In the genomic region with DNA sequence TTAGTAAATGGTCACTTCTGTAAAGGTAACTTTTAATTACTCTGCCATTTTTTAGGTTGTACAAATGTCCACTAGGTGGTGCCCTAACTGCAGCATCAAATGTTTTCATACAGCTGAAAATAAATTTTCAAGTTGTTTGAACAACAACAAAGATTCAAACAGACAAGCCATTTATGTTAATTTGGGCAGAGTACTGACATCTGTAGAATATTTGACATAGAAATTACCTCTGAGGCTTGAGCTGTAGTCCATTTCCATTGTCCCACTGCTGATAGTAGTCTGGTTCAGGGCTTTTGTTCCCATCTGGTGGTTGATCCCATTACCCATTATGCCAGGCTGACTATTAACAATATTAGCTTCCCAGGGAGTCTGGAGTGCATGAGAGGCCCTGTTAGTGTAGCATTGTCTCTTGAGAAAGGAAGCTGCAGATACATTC, we compare ENCODE assay signal across 8 mouse cellular contexts.
DNase-seq lines count a peak whose midpoint lies in the region; ATAC-seq and TF ChIP-seq lines count a peak whose summit lies in the region.
"Had no signal": no experiment of that assay in that cellular context is flagged by ENCODE, and none has a peak within 500 bp of the region (broad histone marks: within the 10 kb centered on the region; RNA-seq: fewer than 3 reads in every experiment).

No protein-coding gene starts in this region.

- no peaks in the 10 kb centered on the region for H3K36me3 ChIP-seq in limb, embryonic 14.5 days (ENCODE audit: control insufficient read depth, insufficient read depth, low read length)
- no peaks in the 10 kb centered on the region for H3K36me3 ChIP-seq in limb, embryonic 10.5 days
- H3K36me3 ChIP-seq in midbrain, embryonic 14.5 days (ENCODE audit: control insufficient read depth, insufficient read depth, low read length) = no peaks in the 10 kb centered on the region
- H3K36me3 ChIP-seq: liver, embryonic 13.5 days had no signal

- H3K27ac ChIP-seq in limb, embryonic 14.5 days (replicated peaks; ENCODE audit: low read depth, low read length) = no peak overlapping the region
- no peak overlapping the region for H3K27ac ChIP-seq in limb, embryonic 10.5 days
- no peak overlapping the region for H3K27ac ChIP-seq in midbrain, embryonic 14.5 days (replicated peaks; ENCODE audit: low read depth, low read length)
- H3K27ac ChIP-seq: liver, embryonic 13.5 days had no signal

- H3K9ac ChIP-seq in limb, embryonic 14.5 days (ENCODE audit: low read depth, low read length, severe bottlenecking) = no peak overlapping the region
- H3K9ac ChIP-seq in midbrain, embryonic 14.5 days (replicated peaks; ENCODE audit: low read length) = no peak overlapping the region
- H3K9ac ChIP-seq: liver, embryonic 13.5 days had no signal

- peaks cover 4% of the 10 kb centered on the region; the same call in 1 of the 2 replicates for H3K4me1 ChIP-seq in limb, embryonic 14.5 days (ENCODE audit: control insufficient read depth, insufficient read depth, low read length)
- no peaks in the 10 kb centered on the region for H3K4me1 ChIP-seq in limb, embryonic 10.5 days
- 0 out of 2 replicates have a peak, but pooled peaks cover 4% of the 10 kb centered on the region for H3K4me1 ChIP-seq in midbrain, embryonic 14.5 days (ENCODE audit: control insufficient read depth, insufficient read depth, low read length)

- H3K27me3 ChIP-seq in limb, embryonic 14.5 days (ENCODE audit: control insufficient read depth, insufficient read depth, low read length) = no peaks in the 10 kb centered on the region
- no peaks in the 10 kb centered on the region for H3K27me3 ChIP-seq in limb, embryonic 10.5 days (ENCODE audit: low read depth, poor library complexity, severe bottlenecking)
- no peaks in the 10 kb centered on the region for H3K27me3 ChIP-seq in midbrain, embryonic 14.5 days (ENCODE audit: control insufficient read depth, insufficient read depth, low read length)
- H3K27me3 ChIP-seq: liver, embryonic 13.5 days had no signal

- no peak overlapping the region for H3K4me3 ChIP-seq in limb, embryonic 14.5 days (replicated peaks; ENCODE audit: low read length)
- no peak overlapping the region for H3K4me3 ChIP-seq in limb, embryonic 10.5 days
- no peak overlapping the region for H3K4me3 ChIP-seq in midbrain, embryonic 14.5 days (replicated peaks; ENCODE audit: low read depth, low read length)
- H3K4me3 ChIP-seq: liver, embryonic 13.5 days had no signal

- peak; percentile 52 for DNase-seq in limb, embryonic 14.5 days (ENCODE audit: low spot score)
- DNase-seq in limb, embryonic 10.5 days (ENCODE audit: low spot score) = no peak
- peak; percentile 35 for DNase-seq in MN1 (ENCODE audit: low spot score)
- DNase-seq in embryo, embryonic 11.5 days (ENCODE audit: low read depth, low spot score) = peak; percentile 20
- peak; percentile 78 for DNase-seq in midbrain, embryonic 14.5 days
- DNase-seq in ovary, adult 18-20 months (ENCODE audit: low spot score) = no peak
- DNase-seq in testis, postnatal 10 days (ENCODE audit: low spot score) = no peak
- DNase-seq: liver, embryonic 13.5 days had no signal

- ATAC-seq in limb, embryonic 14.5 days (ENCODE audit: low FRiP score, low read depth) = no peak
- ATAC-seq in midbrain, embryonic 14.5 days (ENCODE audit: low FRiP score, low TSS enrichment) = peak; percentile 34; the same call in 1 of the 2 replicates

- H3K9me3 ChIP-seq in limb, embryonic 14.5 days (ENCODE audit: control insufficient read depth, low read length) = no peaks in the 10 kb centered on the region
- H3K9me3 ChIP-seq in limb, embryonic 10.5 days (replicated peaks) = no peaks in the 10 kb centered on the region
- no peaks in the 10 kb centered on the region for H3K9me3 ChIP-seq in midbrain, embryonic 14.5 days (ENCODE audit: control insufficient read depth, low read length)
- H3K9me3 ChIP-seq: liver, embryonic 13.5 days had no signal

- TF ChIP-seq POLR2A in limb, embryonic 14.5 days (IDR thresholded peaks at IDR 0.05; ENCODE audit: borderline replicate concordance, extremely low read depth, insufficient read depth, insufficient read length) = no peak

- H3K4me2 ChIP-seq in limb, embryonic 14.5 days (replicated peaks; ENCODE audit: low read depth, low read length, severe bottlenecking) = no peak overlapping the region
- no peak overlapping the region for H3K4me2 ChIP-seq in midbrain, embryonic 14.5 days (ENCODE audit: low read length)
- H3K4me2 ChIP-seq: liver, embryonic 13.5 days had no signal

Comparison
In these comparisons a context has a peak if more than half of its experiments do, and no peak if none do; other contexts are left out.
1. DNase-seq: peak in limb, embryonic 14.5 days (single experiment), MN1 (single experiment), embryo, embryonic 11.5 days (single experiment) and midbrain, embryonic 14.5 days (single experiment); none in limb, embryonic 10.5 days (single experiment), ovary, adult 18-20 months (single experiment) and testis, postnatal 10 days (single experiment).